Mouse (Mus musculus) hindbrain, embryonic 12.5 days (tissue): Measurements from ENCODE around the gene Rtn1. TPM values are rescaled to one million over a fixed set of nuclear protein-coding genes. Genes with fewer than 3 reads are reported as not detected.

Source experiments
- ATAC-seq: fragments of 200-750 bp; cut with Nextera tagmentation; 2 replicates; pipeline ENCODE4 v1.8.0; 2017; ENCODE audit warnings: moderate TSS enrichment; ENCODE audit not compliant: low FRiP score
- H3K27ac ChIP-seq: fragments of 300-500 bp; sonication (generic); 2 replicates; pipeline ENCODE4 v1.5.1; 2016; ENCODE audit warnings: mild to moderate bottlenecking
- H3K27me3 ChIP-seq: fragments of 300-500 bp; sonication (generic); 2 replicates; pipeline ENCODE4 v1.6.1; 2016; ENCODE audit warnings: mild to moderate bottlenecking
- H3K36me3 ChIP-seq: fragments of 300-500 bp; sonication (generic); 2 replicates; pipeline ENCODE4 v1.6.1; 2016; ENCODE audit warnings: mild to moderate bottlenecking
- H3K4me1 ChIP-seq: fragments of 300-500 bp; sonication (generic); 2 replicates; pipeline ENCODE4 v1.6.1; 2016
- H3K4me2 ChIP-seq: fragments of 300-500 bp; sonication (generic); replicated peaks from 2 replicates; pipeline ENCODE4 v1.6.1; 2016; ENCODE audit warnings: mild to moderate bottlenecking
- H3K4me3 ChIP-seq: fragments of 300-500 bp; sonication (generic); 2 replicates; pipeline ENCODE4 v1.5.1; 2016; ENCODE audit warnings: mild to moderate bottlenecking
- H3K9ac ChIP-seq: fragments of 300-500 bp; sonication (generic); 2 replicates; pipeline ENCODE4 v1.6.1; 2016; ENCODE audit warnings: mild to moderate bottlenecking, moderate library complexity
- H3K9me3 ChIP-seq: fragments of 300-500 bp; sonication (generic); replicated peaks from 2 replicates; pipeline ENCODE4 v1.6.1; 2016; ENCODE audit warnings: mild to moderate bottlenecking
- WGBS: fragments of 180-500 bp; shearing (Covaris S2); methylation state at CpG from one replicate; pipeline ENCODE4 v1.1.7; 2016; 5-methylcytosine and 5-hydroxymethylcytosine counted together
- polyA plus RNA-seq: library from polyadenylated mRNA; unstranded; fragments of >200 nt; fragmentation: Nextera tagmentation; extraction: Ambion mirVana; gene quantifications from 2 replicates; pipeline ENCODE4 v1.2.1, GENCODE M21; 2016

Rtn1 gene
- 892 and 927 TPM in 2 replicates for polyA plus RNA-seq

GRCm38 (mm10) chr12:72408954-72409353, at the start of gene Rtn1:
Gene Rtn1, minus strand, starts transcription at chr12:72409054.
- H3K27me3 ChIP-seq, result peaks cover 5% of the 10 kb centered on the region; the same call in 1 of the 2 replicates
- H3K36me3 ChIP-seq, result no peaks in the 10 kb centered on the region
- 30% methylated on average over 6 of the region's 6 CpGs for WGBS
- H3K4me1 ChIP-seq, result peaks cover 17% of the 10 kb centered on the region
- peak within 1 kb of the TSS; percentile 83 for H3K4me3 ChIP-seq
- peak within 1 kb of the TSS; percentile 81 for H3K27ac ChIP-seq
- no peaks in the 10 kb centered on the region for H3K9me3 ChIP-seq
- ATAC-seq, result no peak
- peak within 1 kb of the TSS; percentile 90 for H3K4me2 ChIP-seq
- peak within 1 kb of the TSS; percentile 81 for H3K9ac ChIP-seq

GRCm38 (mm10) chr12:72453941-72454340, 45.1 kb upstream of the Rtn1 start:
- no peak for ATAC-seq

GRCm38 (mm10) chr12:72441839-72442576, 33.2 kb upstream of the Rtn1 start, which contains the start of gene Lrrc9:
Gene Lrrc9, plus strand, starts transcription at chr12:72441866.
- no peaks in the 10 kb centered on the region for H3K27me3 ChIP-seq
- peak within 1 kb of the TSS; percentile 72 for H3K4me2 ChIP-seq
- no peaks in the 10 kb centered on the region for H3K36me3 ChIP-seq
- ATAC-seq, result peak; percentile 90
- H3K4me3 ChIP-seq, result peak within 1 kb of the TSS; percentile 45
- under 1% methylated on average over 31 of the region's 31 CpGs for whole genome bisulfite sequencing
- H3K9ac ChIP-seq, result peak within 1 kb of the TSS; percentile 57
- H3K9me3 ChIP-seq, result no peaks in the 10 kb centered on the region
- H3K4me1 ChIP-seq, result peaks cover 12% of the 10 kb centered on the region
- peak within 1 kb of the TSS; percentile 64 for H3K27ac ChIP-seq

More at GRCm38 (mm10) chr12:72453941-72454340, 45.1 kb upstream of the Rtn1 start:
- Histone ChIP-seq H3K4me1 (no peaks in the 10 kb centered on the region), H3K4me3 (no peak overlapping the region), H3K27me3 (no peaks in the 10 kb centered on the region), H3K9ac (no peak overlapping the region), H3K36me3 (no peaks in the 10 kb centered on the region), H3K27ac (no peak overlapping the region), H3K9me3 (no peaks in the 10 kb centered on the region), H3K4me2 (no peak overlapping the region)
- WGBS, result 79% methylated on average over 17 of the region's 17 CpGs

- H3K4me3 ChIP-seq, result no peak overlapping the region
- H3K9ac ChIP-seq, result no peak overlapping the region
- 70% methylated on average over 6 of the region's 6 CpGs for WGBS
- H3K4me1 ChIP-seq, result peaks cover 12% of the 10 kb centered on the region
- no peak for ATAC-seq
- no peak overlapping the region for H3K27ac ChIP-seq
- H3K36me3 ChIP-seq, result no peaks in the 10 kb centered on the region
- H3K4me2 ChIP-seq, result no peak overlapping the region
- no peaks in the 10 kb centered on the region for H3K9me3 ChIP-seq
- H3K27me3 ChIP-seq, result no peaks in the 10 kb centered on the region
Measured at GRCm38 (mm10) chr12:72438961-72439480, 30.2 kb upstream of the Rtn1 start.

GRCm38 (mm10) chr12:72437676-72438341, 29.0 kb upstream of the Rtn1 start:
- 62% methylated on average over 10 of the region's 10 CpGs for WGBS
- Histone ChIP-seq H3K4me2 (no peak overlapping the region), H3K36me3 (no peaks in the 10 kb centered on the region), H3K4me1 (peaks cover 12% of the 10 kb centered on the region), H3K27me3 (no peaks in the 10 kb centered on the region), H3K4me3 (no peak overlapping the region), H3K27ac (peak overlapping the region; percentile 40; the same call in 1 of the 2 replicates), H3K9me3 (no peaks in the 10 kb centered on the region), H3K9ac (no peak overlapping the region)
- no peak for ATAC-seq

GRCm38 (mm10) chr12:72433241-72433865, 24.5 kb upstream of the Rtn1 start:
- no peak overlapping the region for H3K4me2 ChIP-seq
- H3K4me3 ChIP-seq, result no peak overlapping the region
- no peaks in the 10 kb centered on the region for H3K36me3 ChIP-seq
- H3K9me3 ChIP-seq, result no peaks in the 10 kb centered on the region
- 63% methylated on average over 9 of the region's 9 CpGs for WGBS
- no peak for ATAC-seq
- H3K27ac ChIP-seq, result no peak overlapping the region
- H3K4me1 ChIP-seq, result no peaks in the 10 kb centered on the region
- no peak overlapping the region for H3K9ac ChIP-seq
- H3K27me3 ChIP-seq, result no peaks in the 10 kb centered on the region

GRCm38 (mm10) chr12:72432209-72432608, 23.4 kb upstream of the Rtn1 start:
- no peaks in the 10 kb centered on the region for H3K36me3 ChIP-seq
- H3K27ac ChIP-seq, result no peak overlapping the region
- no peaks in the 10 kb centered on the region for H3K27me3 ChIP-seq
- no peak overlapping the region for H3K4me2 ChIP-seq
- ATAC-seq, result no peak
- no peak overlapping the region for H3K4me3 ChIP-seq
- WGBS, result 88% methylated on average over 4 of the region's 4 CpGs
- no peaks in the 10 kb centered on the region for H3K4me1 ChIP-seq
- H3K9me3 ChIP-seq, result no peaks in the 10 kb centered on the region
- no peak overlapping the region for H3K9ac ChIP-seq

- no peaks in the 10 kb centered on the region for H3K36me3 ChIP-seq
- H3K9ac ChIP-seq, result no peak overlapping the region
- 30% methylated on average over 11 of the region's 11 CpGs for WGBS
- peak overlapping the region; percentile 31; the same call in 1 of the 2 replicates for H3K4me2 ChIP-seq
- no peaks in the 10 kb centered on the region for H3K27me3 ChIP-seq
- no peaks in the 10 kb centered on the region for H3K9me3 ChIP-seq
- no peaks in the 10 kb centered on the region for H3K4me1 ChIP-seq
- no peak overlapping the region for H3K27ac ChIP-seq
- H3K4me3 ChIP-seq, result no peak overlapping the region
- 0 out of 2 replicates have a peak, but pooled peaks have one; percentile 50 for ATAC-seq
Measured at GRCm38 (mm10) chr12:72427722-72428126, 18.9 kb upstream of the Rtn1 start.

- no peak for ATAC-seq
- Histone ChIP-seq H3K4me2 (no peak overlapping the region), H3K9ac (no peak overlapping the region), H3K36me3 (no peaks in the 10 kb centered on the region), H3K4me1 (no peaks in the 10 kb centered on the region), H3K27ac (no peak overlapping the region), H3K4me3 (no peak overlapping the region), H3K9me3 (no peaks in the 10 kb centered on the region), H3K27me3 (no peaks in the 10 kb centered on the region)
- WGBS, result 54% methylated on average over 4 of the region's 4 CpGs
Measured at GRCm38 (mm10) chr12:72422681-72423080, 13.8 kb upstream of the Rtn1 start.

GRCm38 (mm10) chr12:72417762-72418161, 8.9 kb upstream of the Rtn1 start:
- no peaks in the 10 kb centered on the region for H3K36me3 ChIP-seq
- H3K27ac ChIP-seq, result no peak overlapping the region
- no peak overlapping the region for H3K9ac ChIP-seq
- H3K9me3 ChIP-seq, result 0 out of 2 replicates have a peak, but pooled peaks cover 3% of the 10 kb centered on the region
- H3K4me2 ChIP-seq, result no peak overlapping the region
- H3K4me1 ChIP-seq, result no peaks in the 10 kb centered on the region
- no peak overlapping the region for H3K4me3 ChIP-seq
- no peak for ATAC-seq
- H3K27me3 ChIP-seq, result no peaks in the 10 kb centered on the region
- WGBS, result 33% methylated on average over 3 of the region's 3 CpGs

GRCm38 (mm10) chr12:72408111-72408891, 553 bp downstream of the Rtn1 start:
- peak overlapping the region; percentile 81 for H3K9ac ChIP-seq
- H3K4me2 ChIP-seq, result peak overlapping the region; percentile 90
- WGBS, result under 1% methylated on average over 63 of the region's 63 CpGs
- peak; percentile 87 for ATAC-seq
- H3K36me3 ChIP-seq, result no peaks in the 10 kb centered on the region
- no peaks in the 10 kb centered on the region for H3K9me3 ChIP-seq
- peak overlapping the region; percentile 81 for H3K27ac ChIP-seq
- peaks cover 17% of the 10 kb centered on the region for H3K4me1 ChIP-seq
- peak overlapping the region; percentile 83 for H3K4me3 ChIP-seq
- peaks cover 5% of the 10 kb centered on the region; the same call in 1 of the 2 replicates for H3K27me3 ChIP-seq
